Mouse (Mus musculus) testis, adult 2 months (tissue): ENCODE results near the gene Gchfr.
A peak's percentile ranks its signal among the peaks of the same experiment; 100 is the strongest.

Source experiments
- CTCF ChIP-seq: fragments of 200-500 bp; IDR thresholded peaks from 2 replicates; pipeline ENCODE4 v1.5.1; 2012; ENCODE audit warnings: low read depth, mild to moderate bottlenecking, inconsistent platforms, low read length, moderate library complexity; ENCODE audit not compliant: control insufficient read depth, insufficient read depth, insufficient replicate concordance
- POLR2A ChIP-seq: fragments of 200-500 bp; IDR thresholded peaks from 2 replicates; pipeline ENCODE4 v1.6.1; 2012; ENCODE audit warnings: low read depth, mild to moderate bottlenecking, inconsistent platforms, low read length, moderate library complexity; ENCODE audit not compliant: control insufficient read depth

GRCm38 (mm10) chr2:119208344-119209175 is 41.0 kb downstream of the Gchfr start, which contains the start of the genes Zfyve19 and Dnajc17:
- TF ChIP-seq CTCF (no peak), POLR2A (peak; percentile 74)
